Comparison of ENCODE assay signal across 8 mouse cellular contexts in the genomic region with DNA sequence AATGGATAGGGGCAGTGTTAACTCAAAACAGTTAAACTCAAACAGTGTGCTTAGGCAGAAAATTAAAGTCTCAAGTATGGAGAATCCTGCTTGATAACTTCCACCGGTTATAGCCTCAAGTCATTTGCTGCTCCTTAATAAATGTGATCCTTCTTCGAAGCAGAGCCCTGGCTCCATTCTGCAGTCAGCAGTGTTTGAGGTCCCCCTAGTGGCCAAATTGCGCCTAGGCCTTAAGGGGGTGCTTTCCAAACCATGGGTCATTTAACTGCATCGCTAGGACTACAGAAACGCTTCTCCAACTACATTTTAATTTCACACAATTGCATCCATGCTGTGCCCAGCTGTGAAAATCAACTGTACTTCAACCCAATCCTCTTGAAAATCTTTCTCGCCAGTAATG. TPM values are rescaled to one million over a fixed set of nuclear protein-coding genes. Genes with fewer than 3 reads are reported as not detected.
DNase-seq lines count a peak whose midpoint lies in the region; ATAC-seq and TF ChIP-seq lines count a peak whose summit lies in the region.

No protein-coding gene starts in this region.

- no peak for TF ChIP-seq EP300 in lung, postnatal 0 days (IDR thresholded peaks at IDR 0.05)

- no peak overlapping the region for H3K27ac ChIP-seq in forebrain, embryonic 16.5 days (ENCODE audit: low read length)
- H3K27ac ChIP-seq in hindbrain, embryonic 13.5 days: no peak overlapping the region
- no peak overlapping the region for H3K27ac ChIP-seq in lung, postnatal 0 days (ENCODE audit: low read length)

- 2% methylated on average over 6 of the region's 6 CpGs for WGBS in forebrain, embryonic 16.5 days
- WGBS in hindbrain, embryonic 13.5 days: 5% methylated on average over 6 of the region's 6 CpGs
- 6% methylated on average over 6 of the region's 6 CpGs for WGBS in lung, postnatal 0 days

- TF ChIP-seq CTCF in lung, postnatal 0 days (IDR thresholded peaks at IDR 0.05): peak; percentile 97

- no peak overlapping the region for H3K9ac ChIP-seq in forebrain, embryonic 16.5 days (replicated peaks; ENCODE audit: low read depth, low read length)
- no peak overlapping the region for H3K9ac ChIP-seq in hindbrain, embryonic 13.5 days
- no peak overlapping the region for H3K9ac ChIP-seq in lung, postnatal 0 days (replicated peaks; ENCODE audit: low read depth)

- H3K4me1 ChIP-seq in forebrain, embryonic 16.5 days (replicated peaks; ENCODE audit: control insufficient read depth, insufficient read depth, low read length): peaks cover 3% of the 10 kb centered on the region
- 0 out of 2 replicates have a peak, but pooled peaks cover 4% of the 10 kb centered on the region for H3K4me1 ChIP-seq in hindbrain, embryonic 13.5 days (replicated peaks)
- no peaks in the 10 kb centered on the region for H3K4me1 ChIP-seq in lung, postnatal 0 days (ENCODE audit: insufficient read depth, low read depth, low read length)

- peak; percentile 90 for ATAC-seq in forebrain, embryonic 16.5 days
- peak; percentile 66; the same call in 1 of the 2 replicates for ATAC-seq in hindbrain, embryonic 13.5 days (ENCODE audit: low FRiP score)
- peak; percentile 65 for ATAC-seq in lung, postnatal 0 days

- no peaks in the 10 kb centered on the region for H3K9me3 ChIP-seq in forebrain, embryonic 16.5 days (ENCODE audit: control insufficient read depth, low read length)
- H3K9me3 ChIP-seq in hindbrain, embryonic 13.5 days: no peaks in the 10 kb centered on the region
- no peaks in the 10 kb centered on the region for H3K9me3 ChIP-seq in lung, postnatal 0 days (ENCODE audit: low read length)

- no peaks in the 10 kb centered on the region for H3K36me3 ChIP-seq in forebrain, embryonic 16.5 days (ENCODE audit: control insufficient read depth, insufficient read depth)
- H3K36me3 ChIP-seq in hindbrain, embryonic 13.5 days: no peaks in the 10 kb centered on the region
- H3K36me3 ChIP-seq in lung, postnatal 0 days (ENCODE audit: insufficient read depth, low read length): no peaks in the 10 kb centered on the region

- no peaks in the 10 kb centered on the region for H3K27me3 ChIP-seq in forebrain, embryonic 16.5 days (replicated peaks; ENCODE audit: control insufficient read depth, insufficient read depth, low read length)
- H3K27me3 ChIP-seq in hindbrain, embryonic 13.5 days: 0 out of 2 replicates have a peak, but pooled peaks cover 3% of the 10 kb centered on the region
- no peaks in the 10 kb centered on the region for H3K27me3 ChIP-seq in lung, postnatal 0 days (replicated peaks; ENCODE audit: insufficient read depth, low read length)

- peak; percentile 56 for DNase-seq in MN1 (ENCODE audit: low spot score)
- DNase-seq in cerebellum, adult 11 months: peak; percentile 30
- peak; percentile 32 for DNase-seq in layer of hippocampus, adult 9-11 months
- peak; percentile 82 for DNase-seq in lung, postnatal 0 days (ENCODE audit: low spot score)
- peak; percentile 33 for DNase-seq in retina, adult 2 months (ENCODE audit: low read depth, low spot score)
- peak; percentile 41 for DNase-seq in urinary bladder, adult 2 months (ENCODE audit: low spot score)

- 0 out of 2 replicates have a peak overlapping the region, but pooled peaks have one; percentile 2 for H3K4me2 ChIP-seq in forebrain, embryonic 16.5 days (ENCODE audit: low read length)
- H3K4me2 ChIP-seq in hindbrain, embryonic 13.5 days: no peak overlapping the region
- H3K4me2 ChIP-seq in lung, postnatal 0 days (replicated peaks; ENCODE audit: low read depth, low read length): no peak overlapping the region

- no peak overlapping the region for H3K4me3 ChIP-seq in forebrain, embryonic 16.5 days (replicated peaks; ENCODE audit: low read length)
- no peak overlapping the region for H3K4me3 ChIP-seq in hindbrain, embryonic 13.5 days
- H3K4me3 ChIP-seq in lung, postnatal 0 days (ENCODE audit: low read depth, low read length): no peak overlapping the region

RNA-seq across cellular contexts. Expression of gene Rxfp2, which starts 2.4 kb away (rescaled TPM):
- polyA plus RNA-seq in forebrain, embryonic 16.5 days (2015; fragmentation: Nextera tagmentation; extraction: Ambion mirVana): 0.34 TPM in 1 of 2 replicates, not detected in the other
- polyA plus RNA-seq in hindbrain, embryonic 13.5 days (2015; fragmentation: Nextera tagmentation; extraction: Ambion mirVana): 0.34 and 0.53 TPM in 2 replicates
- 0.58 and 0.64 TPM in 2 replicates for polyA plus RNA-seq in lung, postnatal 0 days (2015; fragmentation: Nextera tagmentation; extraction: Ambion mirVana)
- polyA plus RNA-seq in urinary bladder, adult 2 months (2012; rRNA removed): 0.07 and 0.15 TPM in 2 replicates

Comparison
In these comparisons a context has a peak if more than half of its experiments do, and no peak if none do; other contexts are left out.
1. DNase-seq: peak in every context shown above with its lines; median percentile 82 in lung, postnatal 0 days; 56 in MN1; 41 in urinary bladder, adult 2 months; 33 in retina, adult 2 months; 32 in layer of hippocampus, adult 9-11 months; 30 in cerebellum, adult 11 months.